Mouse (Mus musculus): ENCODE data around the gene Kank4.
"Not testable (repeated sequence)": the region's sequence is repeated elsewhere in the genome, so short reads cannot be mapped to it uniquely, and the experiment has no call there.

Gene Kank4

GRCm38 (mm10) chr4:98831726-98832125 lies 14.4 kb upstream of the Kank4 start:
- no peak for DNase-seq (ENCODE audit: low read depth, low spot score)

DNA sequence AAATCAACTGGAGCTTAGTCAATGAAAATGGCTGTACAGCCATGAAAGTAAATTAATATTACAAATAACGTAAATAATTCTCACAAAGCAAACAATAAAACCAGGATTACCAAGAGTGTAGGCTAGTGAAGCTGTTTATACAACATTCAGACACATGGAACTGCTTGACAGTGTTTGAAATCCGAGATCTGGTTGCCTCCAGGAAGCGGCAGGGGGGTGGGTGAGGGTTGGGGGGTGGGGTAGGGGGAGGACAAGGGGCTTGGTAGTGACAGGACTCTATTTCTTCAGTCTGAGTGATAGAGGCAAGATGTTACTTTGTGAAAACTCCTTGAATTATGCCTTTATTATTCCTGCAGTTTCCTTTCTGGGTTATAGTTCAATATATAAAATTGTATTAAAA lies 9.4 kb upstream of the Kank4 start:
- DNase-seq (ENCODE audit: low read depth, low spot score) = no peak

- not testable (repeated sequence) for DNase-seq (ENCODE audit: low read depth, low spot score)
Observed at GRCm38 (mm10) chr4:98823740-98824139, 6.4 kb upstream of the Kank4 start, which contains the start of gene I0C0044D17Rik. Gene I0C0044D17Rik, minus strand, starts transcription at chr4:98823840.

DNA sequence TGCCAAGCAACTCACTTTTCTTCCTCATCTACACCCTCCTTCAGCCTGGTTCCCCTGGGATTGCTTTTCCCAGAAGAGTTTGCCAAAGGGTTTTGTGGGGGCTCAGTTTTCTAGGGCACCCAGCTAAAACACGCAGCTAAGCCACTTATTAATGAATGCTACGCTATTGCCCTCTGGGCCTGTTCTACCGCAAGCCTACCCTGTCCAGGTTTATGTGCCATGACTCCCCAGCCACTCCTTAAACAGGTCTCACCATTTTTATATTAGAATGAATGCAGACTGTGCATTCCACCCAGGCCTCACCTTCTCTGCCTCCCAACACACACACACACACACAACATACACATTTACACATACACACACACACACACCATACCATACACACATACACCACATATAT lies 5.7 kb upstream of the Kank4 start:
- DNase-seq (ENCODE audit: low read depth, low spot score) = peak; percentile 16

DNA sequence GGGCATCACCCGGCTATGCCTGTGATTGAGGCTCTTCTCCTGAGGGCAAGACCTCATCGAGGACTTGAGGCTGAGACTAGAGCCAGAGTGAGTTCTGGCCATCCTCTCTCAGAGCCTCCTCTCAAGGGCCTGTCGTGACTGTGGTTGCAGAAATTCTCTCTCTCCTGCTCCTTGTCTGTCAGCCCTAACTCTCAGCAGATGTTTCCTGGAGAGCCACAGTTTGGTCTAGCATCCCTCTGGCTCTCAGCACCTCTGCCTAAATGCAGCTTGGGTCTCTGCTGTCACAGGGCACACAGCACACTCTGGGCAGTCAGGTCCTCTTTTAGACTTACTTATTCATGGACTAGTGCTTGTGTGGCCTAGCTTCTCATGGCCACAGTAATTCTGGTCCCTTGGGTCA lies 5.1 kb upstream of the Kank4 start:
- no peak for DNase-seq (ENCODE audit: low read depth, low spot score)

GRCm38 (mm10) chr4:98819216-98819755 lies 1.9 kb upstream of the Kank4 start:
- peak; percentile 30 for DNase-seq (ENCODE audit: low read depth, low spot score)

GRCm38 (mm10) chr4:98816807-98817183 lies 542 bp downstream of the Kank4 start:
- no peak for DNase-seq (ENCODE audit: low read depth, low spot score)

GRCm38 (mm10) chr4:98806306-98806705 lies 11.0 kb downstream of the Kank4 start:
- no peak for DNase-seq (ENCODE audit: low read depth, low spot score)

DNA sequence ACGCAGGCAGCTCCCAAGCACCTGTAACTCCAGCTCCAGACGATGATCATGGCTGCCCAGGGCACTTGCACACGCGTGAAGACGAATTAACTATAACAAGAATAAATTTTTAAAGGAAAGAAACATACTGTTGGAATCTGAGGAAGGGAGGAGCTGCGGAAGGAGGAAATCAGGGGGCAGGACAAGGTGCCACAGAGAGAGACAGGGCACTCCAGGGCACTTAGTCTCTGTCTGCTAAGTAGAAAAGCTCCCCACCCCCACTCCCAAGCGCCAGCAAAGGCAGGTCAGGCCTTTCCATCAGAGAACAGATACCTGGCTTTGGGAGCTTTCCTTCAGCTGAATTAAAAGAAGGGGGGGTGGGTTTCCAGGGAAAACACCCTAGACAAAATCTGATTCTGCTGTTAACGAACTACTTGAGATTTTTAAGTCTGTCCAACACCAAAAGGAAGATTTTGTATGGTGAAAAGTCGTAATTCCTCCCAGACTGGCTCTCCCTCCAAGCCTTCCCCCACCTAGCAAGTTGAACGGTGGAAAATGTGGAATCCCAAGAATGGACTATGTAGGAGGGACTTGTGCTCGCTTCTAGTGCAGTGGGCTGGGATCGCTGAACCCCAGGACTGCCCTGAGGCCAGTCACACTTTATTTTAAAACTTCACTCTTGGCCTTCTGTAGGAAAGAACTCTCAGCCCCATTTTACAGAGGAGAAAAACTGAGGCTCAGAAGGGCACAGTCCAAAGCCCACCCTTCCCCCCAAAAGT lies 11.9 kb downstream of the Kank4 start:
- no peak for DNase-seq (ENCODE audit: low read depth, low spot score)

DNA sequence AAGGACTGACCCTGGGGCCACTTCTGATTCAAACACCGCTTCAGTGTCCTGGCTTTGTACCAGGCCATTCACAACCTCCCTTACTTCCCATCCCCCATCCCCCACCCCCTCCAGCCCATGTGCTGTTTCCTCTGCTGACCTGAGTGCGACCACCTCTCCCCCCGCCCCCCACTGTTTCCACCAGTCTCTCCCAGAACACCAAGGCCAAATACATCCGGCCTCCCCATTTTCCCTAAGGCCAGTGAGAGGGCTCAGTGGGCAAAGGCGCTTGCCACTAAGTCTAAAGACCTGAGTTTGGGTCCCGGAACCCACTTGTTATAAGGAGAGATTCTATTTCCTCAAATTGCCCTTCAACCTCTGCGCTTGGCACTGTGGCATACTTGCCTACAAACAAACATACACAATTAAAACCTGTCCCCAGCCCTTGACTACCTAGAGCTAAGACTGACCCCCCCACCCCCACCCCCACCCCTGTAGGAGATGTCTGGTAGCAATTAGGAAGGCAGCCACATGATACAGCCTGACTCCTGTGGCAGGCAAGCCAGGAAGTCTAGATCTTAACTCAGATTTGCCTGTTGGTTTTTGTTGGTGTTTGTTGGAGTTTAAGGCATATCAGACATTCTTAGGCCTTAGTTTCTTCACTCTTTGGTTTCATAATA lies 12.7 kb downstream of the Kank4 start:
- no peak for DNase-seq (ENCODE audit: low read depth, low spot score)

DNA sequence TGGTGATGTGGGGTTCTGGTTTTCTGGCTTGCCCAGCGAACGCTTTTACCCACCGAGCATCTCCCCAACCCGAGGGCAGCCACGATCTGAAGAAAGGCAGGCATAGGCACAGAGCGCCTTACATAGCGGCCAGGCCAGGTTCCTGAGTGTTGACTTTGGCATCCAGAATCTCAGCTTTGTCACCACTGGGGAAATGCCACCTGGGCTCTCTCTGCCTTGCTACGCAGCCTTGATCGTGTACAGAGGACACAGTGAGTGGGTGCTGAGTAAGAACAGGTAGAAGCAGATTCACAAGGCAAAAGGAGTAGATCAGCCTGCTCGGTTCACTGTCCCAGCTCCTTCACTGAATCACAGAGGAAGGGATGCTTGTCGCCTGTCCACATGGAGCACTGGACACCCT lies 15.6 kb downstream of the Kank4 start:
- no peak for DNase-seq (ENCODE audit: low read depth, low spot score)

DNA sequence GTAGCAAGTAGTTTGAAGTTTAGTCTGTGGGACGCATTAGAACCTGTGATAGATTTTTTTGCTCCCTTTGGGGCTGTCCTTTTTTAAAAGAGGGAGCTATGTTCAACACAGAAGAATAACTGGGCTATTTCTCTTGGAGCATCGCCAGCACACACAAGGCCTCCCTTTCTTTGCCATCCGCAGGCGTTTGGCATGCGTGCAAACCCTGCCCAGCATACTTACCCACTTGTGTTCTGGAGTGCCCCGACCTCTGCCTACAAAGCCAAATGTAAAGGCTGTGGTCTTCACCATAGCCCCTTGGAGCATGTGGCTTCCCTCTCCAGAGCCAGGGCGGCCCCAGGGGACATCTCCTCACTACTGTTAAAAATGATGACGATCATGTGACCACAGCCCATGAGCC lies 16.5 kb downstream of the Kank4 start:
- peak; percentile 48 for DNase-seq (ENCODE audit: low read depth, low spot score)

DNA sequence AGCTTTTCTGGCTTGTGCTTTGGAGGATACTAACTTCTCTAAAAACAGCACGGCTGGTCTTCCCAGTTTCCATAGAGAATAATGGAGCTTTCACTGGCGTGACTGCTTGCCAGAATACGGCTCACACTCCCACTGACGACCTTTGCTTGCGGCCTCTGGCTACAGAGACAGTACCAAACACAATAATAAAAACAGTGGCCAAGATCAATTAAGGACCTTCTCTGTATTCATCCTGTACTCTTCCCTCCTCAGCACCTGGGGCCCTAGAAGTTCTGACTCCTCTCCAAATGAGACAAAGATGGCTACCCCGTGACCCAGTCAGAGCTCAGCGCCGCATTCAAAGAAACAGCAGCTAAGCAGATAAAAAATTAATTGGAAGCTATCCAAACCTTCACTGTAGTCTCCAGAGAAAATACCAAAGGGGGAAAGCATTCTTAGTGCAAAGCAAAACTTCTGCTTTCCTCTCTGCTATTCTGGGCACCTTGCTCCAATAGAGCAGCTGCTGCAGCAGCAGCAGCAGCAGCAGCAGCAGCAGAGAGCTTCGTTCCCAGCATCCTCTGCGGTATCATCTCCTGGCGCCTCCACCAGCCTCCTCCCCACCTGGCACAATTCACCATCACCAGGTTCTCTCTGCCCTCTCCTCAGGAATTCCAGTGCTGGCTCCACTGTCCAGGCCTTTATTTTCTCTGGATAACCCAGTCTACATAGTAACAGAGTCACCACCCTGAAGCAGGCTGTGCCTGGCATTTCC lies 20.6 kb downstream of the Kank4 start:
- DNase-seq (ENCODE audit: low read depth, low spot score) = peak; percentile 59

- DNase-seq (ENCODE audit: low read depth, low spot score) = no peak
Observed at GRCm38 (mm10) chr4:98795241-98795640, 22.1 kb downstream of the Kank4 start.

GRCm38 (mm10) chr4:98793486-98793885 lies 23.9 kb downstream of the Kank4 start:
- DNase-seq (ENCODE audit: low read depth, low spot score) = no peak

DNA sequence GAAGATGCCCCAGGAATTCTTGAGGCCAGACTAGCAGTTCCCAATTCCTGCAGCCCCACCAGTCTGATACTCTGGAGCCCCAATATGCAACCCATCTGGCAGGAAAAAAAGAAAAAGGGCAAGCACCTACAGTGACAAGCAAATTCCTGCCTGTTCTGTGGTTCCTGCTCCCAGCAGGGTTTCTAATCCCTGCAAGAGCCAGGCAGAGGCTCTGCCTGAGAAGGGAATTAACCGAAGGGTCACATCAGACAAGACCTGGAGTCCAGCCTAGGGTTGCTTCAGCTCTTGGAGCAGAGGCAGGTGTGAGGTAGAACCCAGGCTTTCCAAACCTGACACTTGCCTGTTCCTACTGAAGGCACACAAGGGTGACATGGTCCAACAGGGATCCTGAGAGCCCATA lies 26.6 kb downstream of the Kank4 start:
- DNase-seq (ENCODE audit: low read depth, low spot score) = no peak

DNA sequence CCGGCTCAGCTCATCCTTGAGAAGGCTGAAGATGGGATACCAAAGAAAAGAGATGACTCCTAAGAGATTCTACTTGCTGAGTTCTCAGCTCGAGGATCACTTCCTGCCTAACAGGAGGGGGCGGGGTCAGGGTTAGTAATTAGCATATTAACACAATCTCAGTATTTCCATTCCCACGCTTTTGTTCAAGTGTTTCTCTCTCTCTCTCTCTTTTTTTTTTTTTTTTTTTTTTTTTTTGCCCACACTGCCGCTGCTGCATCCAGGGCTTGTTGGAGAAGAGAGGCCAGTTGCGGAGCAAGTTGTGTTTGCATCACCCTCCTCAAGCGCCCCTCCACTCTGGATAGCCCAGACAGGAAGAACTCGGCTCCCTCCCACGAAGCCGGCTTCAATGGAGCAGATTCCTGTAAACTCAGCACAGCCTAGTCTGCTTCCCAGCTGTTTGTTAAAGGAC lies 27.5 kb downstream of the Kank4 start:
- DNase-seq (ENCODE audit: low read depth, low spot score) = no peak

- no peak for DNase-seq (ENCODE audit: low read depth, low spot score)
Observed at GRCm38 (mm10) chr4:98789133-98789765, 28.1 kb downstream of the Kank4 start.

GRCm38 (mm10) chr4:98786281-98786680 lies 31.1 kb downstream of the Kank4 start:
- no peak for DNase-seq (ENCODE audit: low read depth, low spot score)

DNA sequence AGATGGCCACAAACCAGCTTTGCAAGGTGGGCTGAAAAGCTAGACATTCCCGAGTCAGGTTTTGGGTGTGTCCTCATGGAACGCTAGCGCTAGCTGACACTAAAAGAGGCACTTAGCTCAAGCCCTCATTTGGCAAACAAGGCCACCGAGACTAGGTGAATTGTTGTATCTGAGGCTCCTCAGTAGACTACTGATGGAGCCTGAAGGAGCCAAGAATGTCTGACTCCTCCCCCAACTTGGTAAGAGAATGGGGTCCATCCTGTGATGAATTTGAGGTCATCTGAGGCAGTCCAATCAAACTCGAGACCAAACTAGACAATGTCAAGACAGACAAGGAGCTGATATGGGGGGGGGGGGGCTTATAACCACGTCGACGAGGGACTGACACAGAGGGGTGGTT lies 31.5 kb downstream of the Kank4 start:
- DNase-seq (ENCODE audit: low read depth, low spot score) = no peak

GRCm38 (mm10) chr4:98778219-98778618 lies 39.1 kb downstream of the Kank4 start:
- no peak for DNase-seq (ENCODE audit: low read depth, low spot score)

DNA sequence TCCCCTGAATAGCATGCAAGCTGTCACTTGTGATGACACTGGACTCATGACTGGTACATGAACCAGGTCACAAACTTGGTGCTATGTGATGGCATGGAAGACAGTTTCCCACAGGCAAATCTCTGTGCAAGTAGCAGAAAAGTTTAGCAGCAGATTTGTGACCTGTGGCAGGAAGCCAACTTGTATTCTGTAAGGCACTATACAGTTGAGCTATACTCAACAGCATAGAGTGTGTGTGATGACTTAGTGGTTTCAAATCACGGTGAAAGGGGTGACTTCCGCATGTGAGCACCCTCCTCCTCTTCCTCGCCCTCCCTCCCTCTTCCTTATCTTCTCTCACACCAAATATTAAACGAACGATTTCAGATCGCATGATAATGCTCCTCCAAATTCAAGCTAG lies 39.9 kb downstream of the Kank4 start:
- no peak for DNase-seq (ENCODE audit: low read depth, low spot score)
